Mouse (Mus musculus) limb, embryonic 11.5 days (tissue): ENCODE measurements around the gene Pak3. TPM values are rescaled to one million over a fixed set of nuclear protein-coding genes. Genes with fewer than 3 reads are reported as not detected.
"Not testable (repeated sequence)": the region's sequence is repeated elsewhere in the genome, so short reads cannot be mapped to it uniquely, and the experiment has no call there.

Experiments used
- ATAC-seq: fragments of 200-750 bp; cut with Nextera tagmentation; 2 replicates; pipeline ENCODE4 v1.8.0; 2017; ENCODE audit warnings: low read depth; ENCODE audit not compliant: insufficient number of reproducible peaks, low FRiP score, low TSS enrichment
- DNase-seq: peaks from one replicate; pipeline ENCODE4 v3.0.0-alpha.2; 2015; ENCODE audit warnings: low spot score
- H3K27ac ChIP-seq: fragments of 300-500 bp; sonication (generic); replicated peaks from 2 replicates; pipeline ENCODE4 v1.5.1; 2014; ENCODE audit warnings: low read depth, mild to moderate bottlenecking, low read length
- H3K27me3 ChIP-seq: fragments of 300-500 bp; sonication (generic); 2 replicates; pipeline ENCODE4 v1.6.1; 2014; ENCODE audit warnings: mild to moderate bottlenecking, low read length, mixed read lengths; ENCODE audit not compliant: control insufficient read depth, insufficient read depth
- H3K36me3 ChIP-seq: fragments of 300-500 bp; sonication (generic); 2 replicates; pipeline ENCODE4 v1.6.1; 2014; ENCODE audit warnings: mild to moderate bottlenecking, low read length, moderate library complexity, mixed read lengths; ENCODE audit not compliant: control insufficient read depth, insufficient read depth
- H3K4me1 ChIP-seq: fragments of 300-500 bp; sonication (generic); 2 replicates; pipeline ENCODE4 v1.6.1; 2014; ENCODE audit warnings: low read length, mixed read lengths; ENCODE audit not compliant: control insufficient read depth, insufficient read depth
- H3K4me2 ChIP-seq: fragments of 300-500 bp; sonication (generic); 2 replicates; pipeline ENCODE4 v1.6.1; 2014; ENCODE audit warnings: low read depth, mild to moderate bottlenecking, moderate library complexity; ENCODE audit not compliant: severe bottlenecking
- H3K4me3 ChIP-seq: fragments of 300-500 bp; sonication (generic); 2 replicates; pipeline ENCODE4 v1.5.1; 2014; ENCODE audit warnings: low read depth, low read length
- H3K9ac ChIP-seq: fragments of 300-500 bp; sonication (generic); 2 replicates; pipeline ENCODE4 v1.6.1; 2014; ENCODE audit warnings: mild to moderate bottlenecking, low read length
- H3K9me3 ChIP-seq: fragments of 300-500 bp; sonication (generic); 2 replicates; pipeline ENCODE4 v1.6.1; 2016; ENCODE audit warnings: low read length; ENCODE audit not compliant: control insufficient read depth
- WGBS: fragments of 180-500 bp; shearing (Covaris S2); extraction: QIAGEN DNeasy Blood & Tissue Kit; methylation state at CpG from one replicate; pipeline ENCODE4 v1.1.7; 2014; 5-methylcytosine and 5-hydroxymethylcytosine counted together
- polyA plus RNA-seq: library from polyadenylated mRNA; unstranded; fragments of >200 nt; fragmentation: Nextera tagmentation; extraction: Ambion mirVana; gene quantifications from 2 replicates; pipeline ENCODE4 v1.2.1, GENCODE M21; 2014

The Pak3 gene
- polyA plus RNA-seq = 10.9 and 12.9 TPM in 2 replicates

DNA sequence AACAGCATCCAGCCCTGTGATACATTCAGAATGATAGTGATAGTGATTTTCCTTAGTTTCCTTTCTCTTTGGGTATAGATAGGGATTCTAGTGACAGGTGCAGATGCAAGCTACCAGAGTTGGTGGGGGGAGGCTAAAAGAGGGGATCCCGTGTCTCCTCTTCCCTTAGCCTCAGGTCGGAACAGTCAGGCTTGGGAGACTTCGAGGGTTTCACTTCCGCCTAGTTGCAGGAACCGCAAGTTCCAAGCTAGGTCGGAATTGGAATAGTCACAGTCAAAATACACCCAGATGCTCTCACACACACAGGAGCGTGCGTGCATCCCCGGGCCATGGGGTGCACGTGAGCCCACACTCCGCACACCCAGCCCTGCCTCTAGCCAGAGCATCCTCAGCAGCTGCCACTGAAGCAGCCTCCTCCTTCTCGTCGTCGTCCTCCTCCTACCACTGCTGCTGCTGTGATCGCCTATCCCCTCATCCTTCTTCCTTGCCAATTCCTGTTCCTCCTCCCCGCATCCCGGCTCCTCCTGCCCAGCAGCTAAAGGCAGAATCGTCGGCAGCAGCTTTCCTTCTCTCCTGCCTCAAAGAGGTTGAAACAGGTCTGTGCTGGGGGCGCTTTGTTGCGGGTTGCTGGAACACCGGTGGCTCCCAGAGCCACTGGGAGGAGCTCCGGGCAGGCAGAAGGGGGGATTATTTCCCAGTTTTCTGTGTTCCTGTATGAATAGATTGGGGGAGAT lies at the start of gene Pak3:
Pak3 (plus strand) TSS at position 424 of the 734 bp plus-strand sequence.
- DNase-seq = peak; percentile 53
- 19% methylated on average over 23 of the region's 23 CpGs for WGBS
- Histone ChIP-seq H3K36me3 (no peaks in the 10 kb centered on the region), H3K4me1 (no peaks in the 10 kb centered on the region), H3K9me3 (no peaks in the 10 kb centered on the region), H3K9ac (peak within 1 kb of the TSS; percentile 65; the same call in 1 of the 2 replicates), H3K4me2 (peak within 1 kb of the TSS; percentile 57), H3K4me3 (peak within 1 kb of the TSS; percentile 31), H3K27me3 (peaks cover 16% of the 10 kb centered on the region; the same call in 1 of the 2 replicates), H3K27ac (no peak within 1 kb of the TSS)
- ATAC-seq = peak; percentile 54; the same call in 1 of the 2 replicates

DNA sequence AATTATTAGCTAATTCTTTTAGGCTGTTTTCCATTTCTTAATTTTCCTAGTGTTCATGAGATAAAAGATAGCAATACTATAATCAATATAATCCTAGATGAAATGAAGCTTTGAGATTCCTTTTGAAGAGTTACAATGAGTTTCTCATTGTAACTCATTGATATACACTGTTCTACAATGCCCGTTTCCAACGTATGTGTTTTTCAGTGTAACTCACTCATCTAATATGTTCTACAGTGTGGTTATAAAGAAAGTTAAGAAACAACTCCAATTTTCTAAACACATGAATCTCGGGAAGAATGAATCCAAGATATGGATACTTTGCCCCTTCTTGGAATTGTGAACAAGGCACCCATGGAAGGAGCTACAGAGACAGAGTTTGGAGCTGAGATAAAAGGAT lies 35.5 kb upstream of the Pak3 start:
- peak; percentile 100 for ATAC-seq

DNA sequence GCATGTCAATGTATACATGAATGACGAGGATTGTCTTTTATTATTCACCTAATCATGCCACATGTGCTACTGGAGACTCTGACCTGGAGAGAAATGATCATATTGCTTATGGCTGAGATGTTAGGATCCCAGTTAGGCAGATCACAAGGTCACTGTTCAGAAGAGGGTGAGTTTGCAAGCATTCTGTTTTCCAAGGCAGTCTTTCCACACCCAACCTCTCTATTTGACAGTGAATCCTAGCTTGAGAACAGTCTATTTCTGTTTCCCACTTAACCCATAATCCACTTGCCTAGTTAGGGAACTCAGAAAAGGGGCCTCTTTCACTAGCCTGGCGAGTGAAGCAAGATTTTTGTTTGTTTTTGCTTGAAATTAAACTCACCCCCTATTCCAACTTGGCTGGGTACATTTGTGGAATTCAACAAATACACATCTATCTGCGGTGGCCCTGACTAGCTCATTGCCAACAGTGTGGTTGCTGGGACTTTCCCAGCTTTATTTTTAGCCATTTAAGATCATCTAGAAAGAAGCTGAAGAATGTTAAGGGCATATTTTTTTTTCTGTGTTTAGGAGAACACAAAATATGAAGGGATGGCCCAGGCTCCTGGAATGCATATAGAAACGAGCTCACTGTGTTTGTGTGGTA lies 17.2 kb upstream of the Pak3 start:
- Histone ChIP-seq H3K9ac (no peak overlapping the region), H3K27me3 (no peaks in the 10 kb centered on the region), H3K36me3 (no peaks in the 10 kb centered on the region), H3K4me2 (no peak overlapping the region), H3K4me3 (no peak overlapping the region), H3K9me3 (no peaks in the 10 kb centered on the region), H3K4me1 (no peaks in the 10 kb centered on the region), H3K27ac (no peak overlapping the region)
- ATAC-seq (no peak), DNase-seq (no peak)
- WGBS = 70% methylated on average over 4 of the region's 4 CpGs

More for the DNA sequence above, 35.5 kb upstream of the Pak3 start:
- no peaks in the 10 kb centered on the region for H3K9me3 ChIP-seq
- H3K36me3 ChIP-seq = no peaks in the 10 kb centered on the region
- H3K4me1 ChIP-seq = no peaks in the 10 kb centered on the region
- H3K4me2 ChIP-seq = no peak overlapping the region
- no peak overlapping the region for H3K27ac ChIP-seq
- no peak overlapping the region for H3K9ac ChIP-seq
- DNase-seq = peak; percentile 100
- WGBS = 67% methylated on average over 3 of the region's 3 CpGs
- H3K4me3 ChIP-seq = no peak overlapping the region
- H3K27me3 ChIP-seq = no peaks in the 10 kb centered on the region

DNA sequence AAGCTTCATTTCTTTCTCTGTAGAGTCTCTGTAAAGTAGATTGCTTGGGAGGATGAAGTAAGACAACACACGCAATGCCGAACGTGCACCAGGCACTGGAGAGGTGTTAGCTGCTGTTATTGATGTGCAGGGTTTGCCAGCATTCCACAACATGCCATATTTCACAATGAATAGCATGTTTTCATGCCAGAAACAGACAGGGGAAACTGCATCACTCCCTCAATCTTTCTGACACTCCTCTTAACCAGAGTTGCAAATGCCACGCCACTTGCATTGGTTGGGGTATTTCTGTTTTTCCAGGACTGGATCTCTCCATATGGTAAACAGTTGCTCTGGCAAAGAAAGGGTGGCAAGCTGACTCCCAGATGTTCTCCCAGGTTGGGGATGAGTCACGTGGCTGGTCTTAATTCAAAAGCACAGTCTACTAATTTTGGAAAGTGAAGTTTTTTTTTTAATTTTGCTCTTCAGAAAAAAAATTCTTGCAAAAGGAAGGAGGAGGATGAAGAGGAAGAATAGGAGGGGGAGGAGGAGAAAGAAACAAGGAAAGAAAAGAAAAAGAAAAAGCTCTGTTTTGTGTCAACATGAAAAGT lies 16.5 kb upstream of the Pak3 start:
- Histone ChIP-seq H3K4me2 (no peak overlapping the region), H3K4me1 (no peaks in the 10 kb centered on the region), H3K4me3 (no peak overlapping the region), H3K27me3 (no peaks in the 10 kb centered on the region), H3K36me3 (no peaks in the 10 kb centered on the region), H3K9ac (no peak overlapping the region), H3K27ac (no peak overlapping the region), H3K9me3 (no peaks in the 10 kb centered on the region)
- 71% methylated on average over 5 of the region's 5 CpGs for WGBS
- ATAC-seq (no peak), DNase-seq (no peak)

DNA sequence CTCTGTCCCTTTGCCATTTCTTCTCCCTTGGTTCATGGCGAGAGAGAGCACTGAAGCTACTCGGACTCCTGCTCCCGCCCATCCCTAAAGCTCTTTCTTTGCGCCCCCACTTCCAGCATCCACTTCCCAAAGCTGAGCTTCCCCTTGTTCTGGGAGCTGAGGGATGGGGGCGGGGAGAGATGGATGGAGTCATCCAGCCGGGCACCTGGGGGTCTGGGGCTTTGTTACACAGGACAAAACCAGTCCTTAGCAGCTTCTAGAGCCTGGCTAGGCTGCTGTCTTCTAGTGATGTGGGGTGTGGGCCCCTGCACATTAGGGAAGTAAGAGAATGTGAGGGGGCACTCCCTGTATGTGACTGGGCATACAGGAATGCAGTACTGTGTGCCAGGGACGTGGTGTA lies 526 bp downstream of the Pak3 start:
- 14% methylated on average over 7 of the region's 7 CpGs for WGBS
- H3K9ac ChIP-seq = peak overlapping the region; percentile 65; the same call in 1 of the 2 replicates
- ATAC-seq = peak; percentile 62

DNA sequence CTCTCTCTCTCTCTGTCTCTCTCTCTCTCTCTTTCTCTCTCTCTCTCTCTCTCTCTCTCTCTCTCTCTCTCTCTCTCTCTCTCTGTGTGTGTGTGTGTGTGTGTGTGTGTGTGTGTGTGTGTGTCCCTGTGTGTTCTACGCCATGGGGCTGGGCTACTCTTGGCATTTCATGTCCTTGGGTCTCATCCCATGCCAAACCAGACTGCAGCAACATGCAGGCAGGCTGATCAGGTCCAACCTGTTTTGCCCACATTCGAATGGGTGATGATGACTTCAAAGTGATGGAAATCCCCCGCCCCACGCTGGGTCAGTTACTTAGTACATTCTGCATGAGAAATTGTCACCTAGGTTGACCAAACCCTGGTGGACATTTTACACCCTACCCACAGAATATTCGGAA lies 1.1 kb downstream of the Pak3 start:
- H3K9me3 ChIP-seq, ATAC-seq, H3K4me3 ChIP-seq, H3K9ac ChIP-seq, H3K4me2 ChIP-seq, H3K27ac ChIP-seq, H3K4me1 ChIP-seq, DNase-seq, H3K36me3 ChIP-seq: not testable (repeated sequence)
- 81% methylated on average over 5 of the region's 5 CpGs for WGBS
- peaks cover 16% of the 10 kb centered on the region; the same call in 1 of the 2 replicates for H3K27me3 ChIP-seq

More for the DNA sequence above, 526 bp downstream of the Pak3 start:
- Histone ChIP-seq H3K4me1 (no peaks in the 10 kb centered on the region), H3K9me3 (no peaks in the 10 kb centered on the region), H3K27me3 (peaks cover 16% of the 10 kb centered on the region; the same call in 1 of the 2 replicates), H3K27ac (no peak overlapping the region), H3K36me3 (no peaks in the 10 kb centered on the region), H3K4me3 (peak overlapping the region; percentile 31), H3K4me2 (peak overlapping the region; percentile 57)
- DNase-seq = peak; percentile 36

DNA sequence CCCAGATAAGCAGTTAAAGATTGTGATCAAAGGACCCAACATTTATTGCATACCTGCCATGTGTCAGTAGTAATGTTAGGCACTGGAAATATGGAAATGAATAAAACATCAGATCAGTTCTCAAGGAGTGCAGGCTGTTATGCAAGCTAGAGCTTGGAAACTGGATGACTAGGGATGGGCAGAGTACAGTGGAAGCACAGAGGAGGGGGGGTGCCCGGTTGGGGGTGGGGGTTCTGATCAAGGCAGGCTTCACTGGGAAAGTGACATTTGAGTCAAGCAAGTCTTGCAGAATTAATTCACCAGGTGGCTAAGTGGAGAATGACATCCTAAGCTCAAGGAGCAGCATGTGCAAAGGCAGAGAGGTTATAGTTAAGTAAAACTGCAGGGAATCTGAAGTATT lies 1.8 kb downstream of the Pak3 start:
- 56% methylated on average over 1 of the region's 1 CpGs for WGBS
- no peak overlapping the region for H3K27ac ChIP-seq
- no peak for ATAC-seq
- no peak overlapping the region for H3K9ac ChIP-seq
- H3K27me3 ChIP-seq = peaks cover 16% of the 10 kb centered on the region; the same call in 1 of the 2 replicates
- H3K4me1 ChIP-seq = no peaks in the 10 kb centered on the region
- no peaks in the 10 kb centered on the region for H3K36me3 ChIP-seq
- DNase-seq = no peak
- no peak overlapping the region for H3K4me2 ChIP-seq
- H3K9me3 ChIP-seq = no peaks in the 10 kb centered on the region
- H3K4me3 ChIP-seq = no peak overlapping the region

DNA sequence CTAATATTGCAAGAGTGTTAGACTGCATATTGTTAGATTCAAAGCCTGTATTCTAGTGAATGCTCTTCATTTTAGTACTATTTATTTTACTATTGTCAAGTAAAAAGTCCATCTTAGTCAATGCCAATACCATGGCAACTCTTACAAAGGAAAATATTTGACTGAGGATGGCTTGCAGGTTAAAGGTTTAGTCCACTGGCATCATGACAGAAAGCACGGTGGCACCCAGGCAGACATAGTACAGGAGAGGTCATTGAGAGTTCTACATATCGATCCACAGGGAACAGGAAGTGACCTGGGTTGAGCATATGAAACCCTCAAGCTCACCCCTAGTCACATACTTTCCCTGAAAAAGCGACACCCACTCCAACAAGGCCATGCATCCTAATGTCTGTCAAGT lies 13.9 kb downstream of the Pak3 start:
- no peak for ATAC-seq
- H3K9ac ChIP-seq = no peak overlapping the region
- H3K9me3 ChIP-seq = no peaks in the 10 kb centered on the region
- H3K4me3 ChIP-seq = no peak overlapping the region
- no peak overlapping the region for H3K4me2 ChIP-seq
- H3K27me3 ChIP-seq = peaks cover 3% of the 10 kb centered on the region
- no peaks in the 10 kb centered on the region for H3K4me1 ChIP-seq
- WGBS = 87% methylated on average over 3 of the region's 3 CpGs
- no peaks in the 10 kb centered on the region for H3K36me3 ChIP-seq
- DNase-seq = no peak
- H3K27ac ChIP-seq = no peak overlapping the region
